Mouse (Mus musculus): ENCODE results near the gene B4galnt3. TPM values are rescaled to one million over a fixed set of nuclear protein-coding genes. Genes with fewer than 3 reads are reported as not detected.
A peak's percentile ranks its signal among the peaks of the same experiment; 100 is the strongest.

The B4galnt3 gene
- polyA plus RNA-seq (2016; fragmentation: Nextera tagmentation; extraction: Ambion mirVana): 0.53 and 0.59 TPM in 2 replicates

DNA sequence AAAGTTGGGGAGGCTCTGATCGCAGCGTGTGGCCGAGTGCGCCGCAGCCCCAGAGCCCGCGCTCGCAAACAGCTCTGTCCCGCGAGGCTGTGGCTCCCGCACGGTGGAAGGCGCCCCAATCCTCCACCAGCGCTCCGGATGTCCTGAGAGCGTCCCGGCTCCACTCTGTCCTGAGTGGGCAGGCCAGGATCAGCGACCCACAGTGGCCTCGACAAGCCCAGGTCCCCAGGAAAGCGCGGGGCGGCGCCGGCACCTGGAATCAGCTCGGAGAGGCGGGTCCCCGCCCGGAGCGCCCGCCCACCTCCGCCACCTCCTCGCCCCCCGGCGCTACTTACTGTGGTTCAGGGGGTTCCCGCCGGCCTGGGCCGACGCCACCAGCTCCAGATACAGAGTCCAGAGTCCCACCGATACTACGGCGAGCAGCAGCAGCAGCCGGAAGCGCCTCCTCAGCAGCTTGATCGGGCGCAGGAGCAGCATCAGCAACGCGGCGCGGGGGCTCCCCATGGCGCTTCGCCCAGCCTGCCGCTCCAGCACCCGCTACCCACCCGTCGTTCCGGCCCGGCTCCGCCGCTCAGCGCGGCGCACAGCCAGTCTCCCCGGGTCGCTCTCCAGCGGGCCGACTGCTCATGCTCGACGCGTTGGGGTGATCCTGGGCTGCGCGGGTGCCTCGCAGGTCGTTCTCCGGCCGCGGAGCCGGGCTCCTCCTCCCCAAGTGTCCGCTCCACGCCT is at the start of gene B4galnt3, which contains the start of gene D330020A13Rik:
TSS of gene B4galnt3 (minus strand) at position 504 of the 729 bp plus-strand sequence.
TSS of gene D330020A13Rik (plus strand) at position 309 of the 729 bp plus-strand sequence.
- peaks cover 40% of the 10 kb centered on the region for H3K27me3 ChIP-seq (replicated peaks)

DNA sequence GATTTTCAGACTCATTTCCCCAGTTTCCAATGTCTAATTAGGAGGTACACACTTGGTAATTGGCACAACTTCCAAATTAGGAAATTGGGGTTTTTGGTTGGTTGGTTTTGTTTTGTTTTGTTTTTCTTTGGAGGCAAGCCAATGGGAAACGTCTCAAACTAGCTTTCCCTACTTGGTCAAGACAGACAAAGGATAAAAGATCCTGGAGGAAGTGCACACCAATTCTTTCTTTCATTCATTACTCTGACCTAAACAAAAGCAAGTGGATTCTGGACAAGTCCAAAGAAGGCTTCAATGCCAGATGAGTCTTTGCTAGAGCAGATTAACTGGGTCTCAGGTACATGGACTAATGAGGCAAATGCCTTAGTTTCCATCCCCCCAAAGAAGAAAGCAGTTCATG is 49.6 kb upstream of the B4galnt3 start:
- no peak for ATAC-seq (ENCODE audit: insufficient number of reproducible peaks, low FRiP score)
- H3K27ac ChIP-seq (ENCODE audit: poor library complexity, severe bottlenecking): no peak overlapping the region
- peaks cover 86% of the 10 kb centered on the region for H3K36me3 ChIP-seq
- H3K4me2 ChIP-seq: no peak overlapping the region
- WGBS: 70% methylated on average over 1 of the region's 1 CpGs
- H3K9me3 ChIP-seq (replicated peaks): no peaks in the 10 kb centered on the region
- H3K27me3 ChIP-seq (replicated peaks): no peaks in the 10 kb centered on the region
- H3K4me1 ChIP-seq (replicated peaks): no peaks in the 10 kb centered on the region
- no peak overlapping the region for H3K9ac ChIP-seq
- no peak overlapping the region for H3K4me3 ChIP-seq

More for the DNA sequence above, at the start of gene B4galnt3, which contains the start of gene D330020A13Rik:
- H3K27ac ChIP-seq (ENCODE audit: poor library complexity, severe bottlenecking): no peak within 1 kb of the TSS
- under 1% methylated on average over 72 of the region's 79 CpGs for WGBS
- ATAC-seq (ENCODE audit: insufficient number of reproducible peaks, low FRiP score): peak; percentile 64
- peak within 1 kb of the TSS; percentile 63 for H3K4me3 ChIP-seq
- peaks cover 4% of the 10 kb centered on the region for H3K4me1 ChIP-seq (replicated peaks)
- H3K9ac ChIP-seq: peak within 1 kb of the TSS; percentile 67
- H3K4me2 ChIP-seq: peak within 1 kb of the TSS; percentile 98
- no peaks in the 10 kb centered on the region for H3K36me3 ChIP-seq
- no peaks in the 10 kb centered on the region for H3K9me3 ChIP-seq (replicated peaks)

DNA sequence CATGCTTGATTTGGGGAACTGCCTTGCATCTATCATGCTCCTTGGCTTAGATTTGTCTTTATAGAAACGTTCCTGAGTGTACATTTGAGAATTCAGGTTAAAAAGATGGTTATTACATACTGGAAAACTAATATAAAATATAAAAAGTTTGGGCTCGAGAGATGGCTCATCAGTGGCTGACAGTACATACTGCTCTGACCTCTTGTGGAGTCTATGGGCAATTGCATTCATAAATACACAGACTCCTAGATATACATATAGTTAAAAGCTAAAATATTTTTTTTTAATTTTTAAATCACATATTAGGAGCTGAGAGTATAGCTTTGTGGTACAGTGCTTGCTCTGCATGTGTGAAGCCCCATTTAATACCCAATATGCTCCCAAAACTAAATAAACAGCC is 38.0 kb upstream of the B4galnt3 start:
- WGBS: 80% methylated on average over 2 of the region's 2 CpGs
- no peak overlapping the region for H3K27ac ChIP-seq (ENCODE audit: poor library complexity, severe bottlenecking)
- H3K4me3 ChIP-seq: no peak overlapping the region
- H3K9ac ChIP-seq: no peak overlapping the region
- H3K4me1 ChIP-seq (replicated peaks): no peaks in the 10 kb centered on the region
- H3K4me2 ChIP-seq: no peak overlapping the region
- H3K9me3 ChIP-seq (replicated peaks): no peaks in the 10 kb centered on the region
- ATAC-seq (ENCODE audit: insufficient number of reproducible peaks, low FRiP score): no peak
- H3K27me3 ChIP-seq (replicated peaks): no peaks in the 10 kb centered on the region
- peaks cover 86% of the 10 kb centered on the region for H3K36me3 ChIP-seq

DNA sequence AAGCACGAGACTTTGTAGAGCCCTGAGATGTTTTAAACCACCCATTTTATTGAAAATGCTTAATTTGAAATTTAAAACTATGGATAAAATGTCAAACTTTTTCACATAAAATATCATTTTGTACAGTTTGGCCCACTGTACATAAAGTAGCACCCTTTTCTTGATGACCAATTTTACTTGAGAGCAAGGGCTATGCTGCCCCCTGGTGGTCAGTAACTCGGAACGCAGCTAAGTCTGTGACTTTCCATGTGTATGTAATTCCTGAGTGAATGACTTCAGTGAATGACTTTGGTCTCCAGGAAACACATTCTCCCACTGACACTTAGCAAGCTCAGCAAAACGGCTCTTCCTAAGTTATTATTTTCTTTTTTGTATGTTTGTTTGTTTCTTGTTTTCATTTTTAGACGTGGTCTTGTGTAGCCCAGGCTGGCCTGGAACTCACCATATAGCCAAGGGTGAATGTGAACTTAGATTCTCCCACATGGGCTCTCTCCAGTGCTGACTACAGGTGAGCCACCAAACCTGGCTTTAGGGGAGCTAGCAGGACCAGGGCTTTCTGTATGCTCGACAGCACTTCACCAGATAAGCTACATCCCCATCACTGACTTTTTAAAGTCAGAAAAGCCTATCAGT is 30.1 kb upstream of the B4galnt3 start:
- 30% methylated on average over 6 of the region's 6 CpGs for WGBS
- Histone ChIP-seq H3K9me3 (replicated peaks) (no peaks in the 10 kb centered on the region), H3K4me1 (replicated peaks) (no peaks in the 10 kb centered on the region), H3K4me2 (no peak overlapping the region), H3K9ac (no peak overlapping the region), H3K36me3 (peaks cover 34% of the 10 kb centered on the region), H3K27me3 (replicated peaks) (no peaks in the 10 kb centered on the region), H3K4me3 (no peak overlapping the region), H3K27ac (ENCODE audit: poor library complexity, severe bottlenecking) (no peak overlapping the region)
- ATAC-seq (ENCODE audit: insufficient number of reproducible peaks, low FRiP score): no peak

DNA sequence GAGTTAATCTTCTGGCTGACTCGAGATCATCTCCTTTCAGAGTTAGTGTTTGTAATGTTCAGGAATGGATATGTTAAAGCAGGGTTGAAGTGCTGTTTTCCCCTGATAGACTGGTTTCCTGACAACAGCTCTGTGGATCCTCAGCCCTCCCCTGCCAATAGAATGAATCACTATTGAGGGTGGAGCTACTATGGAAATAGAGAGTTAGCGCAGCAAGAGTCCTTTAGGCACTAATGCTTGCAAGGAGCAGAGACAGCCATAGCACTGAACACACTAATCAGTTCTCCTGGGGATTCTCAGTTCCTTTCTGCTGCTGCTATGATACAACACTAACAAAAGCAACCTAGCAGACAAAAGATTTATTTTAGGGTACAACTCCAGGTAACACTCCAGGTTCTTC is 26.0 kb upstream of the B4galnt3 start:
- WGBS: 57% methylated on average over 2 of the region's 2 CpGs
- no peaks in the 10 kb centered on the region for H3K4me1 ChIP-seq (replicated peaks)
- H3K36me3 ChIP-seq: peaks cover 15% of the 10 kb centered on the region
- ATAC-seq (ENCODE audit: insufficient number of reproducible peaks, low FRiP score): no peak
- H3K27me3 ChIP-seq (replicated peaks): no peaks in the 10 kb centered on the region
- H3K9ac ChIP-seq: no peak overlapping the region
- H3K4me2 ChIP-seq: no peak overlapping the region
- H3K27ac ChIP-seq (ENCODE audit: poor library complexity, severe bottlenecking): no peak overlapping the region
- H3K4me3 ChIP-seq: no peak overlapping the region
- no peaks in the 10 kb centered on the region for H3K9me3 ChIP-seq (replicated peaks)

DNA sequence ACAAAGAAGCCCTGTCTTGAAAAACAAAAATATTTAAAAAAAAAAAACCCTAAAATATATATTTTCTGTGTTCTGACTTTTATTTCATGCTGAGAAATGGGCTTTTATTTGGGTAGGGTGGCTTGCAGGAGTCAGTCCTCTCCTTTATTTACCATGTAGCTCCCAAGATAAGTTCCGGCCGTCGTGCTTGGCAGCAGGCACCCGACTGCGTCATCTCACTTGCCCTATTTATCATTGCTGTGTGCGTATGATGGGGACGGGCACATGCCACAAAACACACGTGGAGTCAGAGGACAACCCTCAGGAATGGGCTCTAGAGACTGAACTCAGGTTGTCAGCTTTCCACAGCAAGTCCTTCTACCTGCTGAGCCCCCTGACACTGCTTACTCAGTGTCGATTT is 24.8 kb upstream of the B4galnt3 start:
- 81% methylated on average over 9 of the region's 9 CpGs for WGBS
- H3K9ac ChIP-seq: no peak overlapping the region
- H3K9me3 ChIP-seq (replicated peaks): no peaks in the 10 kb centered on the region
- no peak overlapping the region for H3K4me3 ChIP-seq
- no peaks in the 10 kb centered on the region for H3K27me3 ChIP-seq (replicated peaks)
- H3K36me3 ChIP-seq: peaks cover 6% of the 10 kb centered on the region
- H3K27ac ChIP-seq (ENCODE audit: poor library complexity, severe bottlenecking): no peak overlapping the region
- H3K4me1 ChIP-seq (replicated peaks): no peaks in the 10 kb centered on the region
- no peak overlapping the region for H3K4me2 ChIP-seq
- ATAC-seq (ENCODE audit: insufficient number of reproducible peaks, low FRiP score): no peak

DNA sequence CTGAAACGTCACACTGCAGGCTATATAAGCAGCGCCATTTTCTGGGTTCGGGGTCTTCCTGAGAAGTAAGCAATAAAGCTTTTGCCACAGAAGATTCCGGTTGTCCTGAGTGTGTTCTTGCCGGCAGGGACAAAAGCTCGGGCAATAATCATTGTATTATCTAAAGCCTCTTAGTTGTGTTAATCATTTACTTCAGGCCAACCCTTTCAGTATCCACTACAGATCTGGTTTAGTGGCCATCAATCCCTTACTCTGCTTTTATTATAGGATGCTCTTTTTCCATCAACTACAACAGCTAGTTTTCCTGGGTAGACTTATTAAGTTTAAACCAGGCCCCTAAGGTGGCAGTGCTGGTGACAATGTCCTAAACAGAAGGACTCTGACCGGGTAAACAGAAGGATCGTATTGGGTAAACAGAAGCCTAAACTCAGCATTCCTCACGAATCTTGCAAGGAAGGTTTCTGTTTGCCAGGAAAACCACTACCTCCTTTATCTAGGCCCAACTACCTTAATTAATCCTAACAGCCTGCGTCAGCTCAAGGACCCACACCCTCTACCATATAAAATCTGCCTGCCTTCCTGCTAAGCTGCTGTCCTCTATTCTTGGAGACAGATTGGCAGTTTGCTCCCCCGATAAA is 24.1 kb upstream of the B4galnt3 start:
- Histone ChIP-seq H3K27ac (ENCODE audit: poor library complexity, severe bottlenecking) (no peak overlapping the region), H3K36me3 (no peaks in the 10 kb centered on the region), H3K9ac (no peak overlapping the region), H3K4me3 (no peak overlapping the region), H3K4me2 (no peak overlapping the region), H3K9me3 (replicated peaks) (no peaks in the 10 kb centered on the region), H3K4me1 (replicated peaks) (no peaks in the 10 kb centered on the region), H3K27me3 (replicated peaks) (no peaks in the 10 kb centered on the region)
- WGBS: 77% methylated on average over 11 of the region's 11 CpGs
- no peak for ATAC-seq (ENCODE audit: insufficient number of reproducible peaks, low FRiP score)

DNA sequence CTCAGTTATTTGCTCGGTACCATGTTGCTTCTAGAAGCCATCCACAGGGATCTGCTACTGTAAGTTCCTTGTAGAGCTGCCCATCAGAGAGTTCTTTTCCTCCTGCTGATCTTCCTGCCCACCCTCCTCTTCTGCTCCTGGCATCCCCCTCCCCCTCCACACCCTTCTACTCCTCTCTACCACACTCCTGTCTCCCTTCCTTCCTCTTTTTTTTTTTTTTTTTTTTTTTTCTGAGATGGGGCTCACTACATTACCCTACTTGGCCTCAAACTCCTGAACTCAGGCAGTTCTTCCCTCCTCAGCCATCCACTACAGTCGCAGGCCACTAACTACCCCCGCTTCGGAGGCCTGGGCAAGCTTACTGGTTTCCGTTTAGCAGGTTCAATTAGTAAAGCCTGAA is 18.1 kb upstream of the B4galnt3 start:
- 76% methylated on average over 5 of the region's 5 CpGs for WGBS
- peaks cover 16% of the 10 kb centered on the region for H3K4me1 ChIP-seq (replicated peaks)
- H3K27me3 ChIP-seq (replicated peaks): no peaks in the 10 kb centered on the region
- H3K4me2 ChIP-seq: no peak overlapping the region
- H3K36me3 ChIP-seq: no peaks in the 10 kb centered on the region
- no peak overlapping the region for H3K4me3 ChIP-seq
- no peak overlapping the region for H3K27ac ChIP-seq (ENCODE audit: poor library complexity, severe bottlenecking)
- H3K9me3 ChIP-seq (replicated peaks): no peaks in the 10 kb centered on the region
- no peak for ATAC-seq (ENCODE audit: insufficient number of reproducible peaks, low FRiP score)
- no peak overlapping the region for H3K9ac ChIP-seq

DNA sequence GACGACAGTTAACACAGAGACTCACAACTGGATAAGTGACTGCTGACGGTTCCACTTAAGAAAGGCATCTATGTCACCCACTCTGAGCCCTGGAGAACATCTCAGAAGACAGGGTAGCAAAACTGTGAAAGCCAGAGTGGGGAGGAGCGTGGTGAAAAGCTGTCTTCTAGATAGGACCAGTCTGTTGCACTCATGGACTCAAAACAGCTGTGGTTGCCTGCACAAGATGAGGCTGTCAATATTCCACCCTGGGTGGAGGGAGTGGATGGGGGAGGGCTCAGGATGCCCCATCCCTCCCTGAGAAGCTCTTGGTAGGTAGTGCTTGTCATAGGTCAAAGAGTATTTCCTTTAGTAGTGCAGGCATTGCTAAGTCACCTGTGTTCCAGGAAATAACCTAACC is 15.4 kb upstream of the B4galnt3 start:
- ATAC-seq (ENCODE audit: insufficient number of reproducible peaks, low FRiP score): peak; percentile 63
- Histone ChIP-seq H3K27me3 (replicated peaks) (0 out of 2 replicates have a peak, but pooled peaks cover 3% of the 10 kb centered on the region), H3K36me3 (no peaks in the 10 kb centered on the region), H3K4me3 (no peak overlapping the region), H3K4me1 (replicated peaks) (peaks cover 23% of the 10 kb centered on the region), H3K9ac (no peak overlapping the region), H3K9me3 (replicated peaks) (no peaks in the 10 kb centered on the region), H3K27ac (ENCODE audit: poor library complexity, severe bottlenecking) (peak overlapping the region; percentile 14; the same call in 1 of the 2 replicates), H3K4me2 (peak overlapping the region; percentile 23)
- 17% methylated on average over 3 of the region's 3 CpGs for WGBS

DNA sequence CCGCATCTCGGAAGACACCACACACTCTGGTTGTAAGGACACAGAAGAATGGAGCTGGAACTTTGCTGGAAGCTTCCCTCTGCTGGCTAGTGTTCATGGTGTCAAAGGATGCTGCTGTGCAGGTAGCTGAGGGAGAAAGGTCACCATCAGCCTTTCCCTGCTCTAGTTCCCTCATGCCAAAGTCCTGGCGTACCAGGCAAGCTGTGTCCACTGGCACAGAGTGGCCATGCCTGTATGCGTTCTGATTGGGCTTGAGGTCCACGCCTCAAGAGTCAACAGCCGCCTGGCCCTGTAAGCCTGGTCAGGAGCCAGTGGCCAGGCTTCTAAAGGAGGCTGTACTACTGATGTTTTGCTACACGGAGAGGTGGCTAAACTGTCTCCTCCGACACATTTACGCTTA is 15.0 kb upstream of the B4galnt3 start:
- Histone ChIP-seq H3K27me3 (replicated peaks) (0 out of 2 replicates have a peak, but pooled peaks cover 3% of the 10 kb centered on the region), H3K4me2 (peak overlapping the region; percentile 23), H3K9me3 (replicated peaks) (no peaks in the 10 kb centered on the region), H3K4me3 (no peak overlapping the region), H3K36me3 (no peaks in the 10 kb centered on the region), H3K4me1 (replicated peaks) (peaks cover 23% of the 10 kb centered on the region), H3K27ac (ENCODE audit: poor library complexity, severe bottlenecking) (0 out of 2 replicates have a peak overlapping the region, but pooled peaks have one; percentile 14), H3K9ac (no peak overlapping the region)
- no peak for ATAC-seq (ENCODE audit: insufficient number of reproducible peaks, low FRiP score)
- 50% methylated on average over 9 of the region's 9 CpGs for WGBS

Measured in heart, embryonic 12.5 days (tissue).